Mouse (Mus musculus) yolk sac, embryonic 10.5 days (tissue): Measurements from ENCODE around the gene BC035044.
"Not testable (repeated sequence)": the region's sequence is repeated elsewhere in the genome, so short reads cannot be mapped to it uniquely, and the experiment has no call there.

Experiments used
- DNase-seq: peaks from one replicate; pipeline ENCODE4 v3.0.0-alpha.2; 2017; ENCODE audit warnings: low spot score

BC035044 gene

DNA sequence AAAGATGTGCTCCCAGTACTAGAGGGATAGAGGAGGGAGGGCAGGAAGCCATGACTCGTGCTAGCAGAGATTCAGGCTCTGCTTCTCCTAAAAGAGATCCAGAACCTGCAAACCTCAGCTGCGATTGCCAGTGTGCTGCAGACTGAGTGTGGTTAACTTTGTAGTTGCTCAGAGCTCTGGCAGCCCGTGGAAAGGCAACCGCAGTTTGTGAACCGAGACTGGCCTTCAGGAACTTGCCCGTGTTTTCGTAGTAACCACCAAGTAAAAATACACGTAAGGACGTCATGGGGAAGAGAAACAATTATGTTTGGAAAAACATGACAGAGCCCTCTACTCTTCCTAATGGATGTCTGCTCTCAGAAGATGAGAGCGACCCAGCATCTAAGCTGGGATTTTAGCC lies 57.9 kb downstream of the BC035044 start:
- DNase-seq, result no peak

DNA sequence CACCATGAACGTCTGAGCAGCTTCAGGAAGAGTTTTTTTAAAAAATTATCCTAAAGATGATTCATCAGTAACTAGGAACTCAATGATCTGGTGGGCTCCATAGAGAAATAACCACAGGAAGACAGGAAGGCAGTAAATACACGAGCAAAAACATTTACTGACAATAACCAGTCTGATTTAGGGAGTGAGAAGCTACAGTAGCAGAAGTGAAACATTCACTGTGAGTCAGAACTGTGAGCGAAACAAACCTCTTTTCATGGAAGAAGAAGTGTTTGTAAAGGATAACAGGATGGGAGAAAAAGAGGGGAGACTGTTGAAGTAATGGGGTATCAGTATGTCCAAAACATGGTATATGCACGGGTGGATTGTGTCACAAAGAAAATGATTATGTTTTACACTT lies 61.1 kb downstream of the BC035044 start:
- no peak for DNase-seq

- no peak for DNase-seq
These were observed 64.1 kb downstream of the BC035044 start for GRCm38 (mm10) chr6:128826781-128827180.

GRCm38 (mm10) chr6:128826132-128826531 lies 64.8 kb downstream of the BC035044 start, which contains the start of the genes Gm44511 and Klrb1b:
Gene Gm44511, minus strand, starts transcription at chr6:128826315.
Gene Klrb1b, minus strand, starts transcription at chr6:128826331.
- DNase-seq, result no peak

DNA sequence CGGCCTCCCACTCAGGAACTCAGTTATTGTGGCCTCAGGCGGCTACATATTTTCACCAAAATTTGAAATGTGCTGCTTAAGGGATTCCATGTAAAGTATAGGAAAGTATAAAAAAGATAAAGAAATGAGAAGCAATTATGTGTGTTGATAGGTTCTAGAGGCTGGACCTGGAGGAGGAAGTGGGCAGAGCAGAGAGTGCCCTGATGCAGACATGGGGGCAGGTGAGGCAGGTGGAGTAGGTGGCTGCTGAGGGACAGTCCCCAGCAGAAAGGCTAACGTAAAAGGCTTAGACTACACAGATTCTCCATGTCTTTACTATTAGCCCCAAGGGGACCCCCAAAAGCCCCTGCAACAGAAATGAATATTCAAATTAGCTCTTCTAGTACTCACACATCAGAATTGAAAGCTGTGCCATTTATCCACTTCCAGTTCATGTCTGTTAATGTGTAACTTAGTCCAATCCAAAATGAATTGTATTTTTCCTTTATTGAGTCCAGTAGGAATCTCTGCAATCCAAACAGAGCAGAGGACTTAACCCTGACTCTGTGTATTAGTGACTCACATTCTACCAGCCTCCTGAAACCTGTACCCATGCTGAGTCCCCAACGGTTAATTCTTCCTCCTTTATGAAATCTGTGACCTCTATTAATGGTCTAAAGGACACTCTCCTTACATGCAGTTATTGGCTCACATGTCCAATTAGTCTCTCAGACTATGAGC lies 72.7 kb downstream of the BC035044 start:
- DNase-seq, result no peak

DNA sequence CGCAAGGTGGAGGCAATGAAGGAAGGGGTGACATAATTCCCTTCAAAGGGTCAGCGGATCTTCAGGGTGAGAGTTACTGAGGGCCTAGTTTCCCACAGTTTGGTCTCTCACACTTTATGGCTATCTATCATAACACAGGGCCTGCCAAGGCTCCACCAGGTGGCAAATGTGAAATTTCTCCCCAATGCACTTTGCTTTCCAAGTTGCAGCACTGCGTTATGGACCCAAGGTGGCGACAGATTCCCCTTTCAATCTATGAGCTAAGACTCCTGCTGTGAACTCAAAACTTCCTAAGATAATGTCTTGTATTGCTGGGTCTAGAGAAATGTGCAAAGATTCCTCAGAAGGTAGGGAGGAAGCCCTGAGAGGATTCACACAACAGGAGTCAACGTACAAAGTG lies 82.4 kb downstream of the BC035044 start:
- DNase-seq, result no peak

- no peak for DNase-seq
These were observed 83.9 kb downstream of the BC035044 start for GRCm38 (mm10) chr6:128807021-128807420.

DNA sequence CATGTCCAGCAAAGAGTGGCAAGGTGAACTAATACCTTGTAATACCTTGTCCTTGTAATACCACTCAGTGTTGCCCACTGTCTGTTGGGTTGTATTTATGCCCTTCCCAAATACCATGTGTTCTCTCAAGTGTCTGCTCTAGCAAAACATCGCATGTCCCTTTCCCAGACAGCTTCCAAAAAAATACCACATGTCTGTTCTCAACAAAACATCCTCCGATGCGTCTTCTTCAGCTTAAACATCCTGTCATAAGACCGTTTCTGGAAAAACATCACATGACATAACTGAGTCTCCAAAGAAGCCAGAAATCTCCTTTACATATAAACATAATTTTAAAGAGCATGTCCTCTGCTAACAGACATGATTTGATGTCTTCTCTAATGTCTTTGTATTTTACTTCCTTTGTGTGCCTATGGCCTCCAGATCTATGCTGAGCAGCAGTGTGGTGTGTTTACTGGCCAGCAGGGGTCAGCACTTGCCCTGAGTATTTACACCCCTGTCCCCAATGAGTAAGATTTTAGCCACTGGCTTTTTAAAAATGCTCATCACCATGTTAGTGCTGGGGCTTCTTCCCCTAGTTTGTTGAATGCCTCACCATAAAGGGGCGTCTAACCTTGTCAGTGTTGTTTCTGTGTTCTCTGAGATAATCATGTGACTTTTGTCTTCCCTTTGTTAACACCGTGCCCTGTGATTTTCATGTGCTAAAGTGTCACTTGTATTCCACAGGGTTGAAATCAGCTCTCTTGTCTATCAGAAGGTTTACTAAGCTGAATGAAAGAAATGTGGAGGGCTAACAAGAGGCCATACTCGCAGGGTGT lies 85.9 kb downstream of the BC035044 start:
- peak; percentile 24 for DNase-seq

- DNase-seq, result peak; percentile 98
These were observed 87.7 kb downstream of the BC035044 start for GRCm38 (mm10) chr6:128802999-128803857.

DNA sequence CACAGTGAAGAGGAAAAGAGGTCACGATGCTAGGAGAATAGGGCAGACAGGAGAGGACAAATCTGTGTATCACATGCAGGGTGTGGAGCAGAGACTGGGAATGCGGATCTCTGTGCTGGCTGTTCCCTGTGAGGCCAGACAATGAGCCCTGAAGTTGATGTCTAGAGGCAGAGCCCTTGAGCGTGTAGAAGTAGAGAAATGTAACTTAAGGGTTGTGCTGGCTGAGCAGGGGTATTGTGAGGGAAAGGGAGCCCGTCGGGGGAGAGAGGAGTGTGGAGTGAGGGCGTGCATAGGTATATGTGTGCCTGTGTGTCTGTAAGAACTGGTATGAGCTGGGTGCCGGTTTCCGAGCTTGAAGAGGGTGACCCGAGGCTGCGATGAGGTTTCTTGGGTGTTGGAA lies 88.4 kb downstream of the BC035044 start:
- DNase-seq, result no peak

DNA sequence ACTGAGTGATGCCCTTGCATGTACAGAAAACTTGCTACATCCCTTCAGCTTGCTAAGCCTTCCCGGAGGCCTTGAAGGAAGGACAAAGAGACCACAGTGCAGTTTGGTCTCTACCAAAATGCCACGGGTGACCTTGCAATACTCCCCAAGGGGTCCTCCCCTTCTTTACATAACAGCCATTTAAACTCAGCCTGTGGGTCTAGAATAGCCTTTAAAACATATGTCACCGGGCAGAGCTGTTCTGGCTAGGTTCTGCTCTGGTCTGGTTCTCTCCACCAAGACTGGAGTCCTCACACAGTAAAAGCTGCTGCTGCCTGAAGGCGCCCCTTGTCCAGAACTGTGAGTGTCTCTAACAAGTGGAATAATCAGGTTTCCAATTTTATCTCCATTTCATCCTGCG lies 90.2 kb downstream of the BC035044 start:
- not testable (repeated sequence) for DNase-seq

DNA sequence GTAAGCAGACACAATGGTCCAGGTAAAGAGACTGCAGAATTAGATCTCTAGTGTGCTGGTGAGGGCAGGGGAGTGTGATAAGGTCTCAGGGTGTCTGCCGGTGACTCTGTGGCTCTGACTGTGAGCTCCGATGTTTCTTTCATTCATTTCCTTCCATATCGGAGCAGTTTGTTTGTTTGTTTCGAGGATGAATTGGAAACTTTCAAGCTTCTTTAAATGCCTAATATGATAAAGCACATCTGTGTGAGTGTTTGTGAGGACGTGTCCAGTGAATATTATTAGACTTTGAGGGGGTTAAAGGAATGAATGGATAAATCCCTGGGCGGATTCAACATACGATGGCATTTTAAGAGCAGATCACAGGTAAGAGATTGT lies 91.0 kb downstream of the BC035044 start:
- no peak for DNase-seq

DNA sequence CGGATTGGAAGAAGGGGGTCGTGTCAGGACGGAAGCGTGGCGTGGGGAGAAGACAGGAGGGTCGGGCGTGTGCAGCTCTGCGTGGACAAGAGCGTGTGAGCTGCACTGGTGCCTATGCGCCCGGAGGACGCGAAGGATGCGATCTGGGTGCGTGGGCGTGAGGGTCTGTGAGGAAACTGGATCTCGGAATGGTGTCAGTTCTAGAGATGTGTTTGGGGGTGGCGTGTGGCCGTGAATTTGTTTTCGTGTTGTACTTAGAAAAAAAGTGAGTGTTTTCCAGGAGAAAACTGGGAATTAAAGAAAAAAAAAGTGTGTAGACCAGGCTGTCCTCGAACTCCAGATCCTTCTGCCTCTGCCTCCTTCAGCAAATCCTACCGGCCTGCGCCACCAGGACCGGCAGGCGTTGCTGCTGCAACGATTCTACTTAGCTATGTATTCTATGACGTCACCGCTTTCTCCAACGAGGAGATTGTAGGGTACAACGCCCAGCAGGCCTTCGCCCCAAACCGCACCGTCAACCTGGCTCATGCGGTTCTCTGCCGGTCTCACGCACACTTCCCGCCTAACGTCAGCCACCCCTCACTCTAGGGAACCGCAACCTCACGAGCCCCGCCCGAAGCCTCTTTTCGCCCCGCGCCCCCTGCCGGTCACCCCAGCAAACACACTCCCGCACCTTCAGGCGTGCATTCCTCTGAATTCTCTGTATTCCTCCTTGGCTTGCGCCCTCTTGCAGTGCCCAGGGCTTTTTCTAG lies 91.6 kb downstream of the BC035044 start:
- peak; percentile 92 for DNase-seq
